Mouse (Mus musculus) cortical plate, adult 2 months (tissue): Measurements from ENCODE around the gene Cd59b. TPM values are rescaled to one million over a fixed set of nuclear protein-coding genes. Genes with fewer than 3 reads are reported as not detected.
"Not testable (repeated sequence)": the region's sequence is repeated elsewhere in the genome, so short reads cannot be mapped to it uniquely, and the experiment has no call there.

ENCODE experiments used
- H3K27ac ChIP-seq: fragments of 200-500 bp; 2 replicates; pipeline ENCODE4 v1.5.1; 2012; ENCODE audit warnings: low read length, control low read depth, inconsistent platforms; ENCODE audit not compliant: insufficient read depth
- H3K4me1 ChIP-seq: fragments of 200-500 bp; 2 replicates; pipeline ENCODE4 v1.6.1; 2011; ENCODE audit warnings: low read length; ENCODE audit not compliant: control insufficient read depth, insufficient read depth
- H3K4me3 ChIP-seq: fragments of 200-500 bp; 2 replicates; pipeline ENCODE4 v1.5.1; 2011; ENCODE audit warnings: mild to moderate bottlenecking, low read length, control low read depth; ENCODE audit not compliant: insufficient read depth
- CTCF ChIP-seq: fragments of 200-500 bp; IDR thresholded peaks from 2 replicates; pipeline ENCODE4 v1.5.1; 2011; ENCODE audit warnings: mild to moderate bottlenecking, control low read depth, low read length; ENCODE audit not compliant: insufficient read depth; ENCODE audit errors: extremely low read depth
- POLR2A ChIP-seq: fragments of 200-500 bp; IDR thresholded peaks from 2 replicates; pipeline ENCODE4 v1.6.1; 2011; ENCODE audit warnings: mild to moderate bottlenecking, low read length, control low read depth; ENCODE audit not compliant: insufficient read depth; ENCODE audit errors: extremely low read depth
- polyA plus RNA-seq: library from polyadenylated mRNA; depleted of rRNA; stranded (reverse); fragments of >200 nt; gene quantifications from 2 replicates; pipeline ENCODE4 v1.2.3, GENCODE M21; 2012

The Cd59b gene
- polyA plus RNA-seq, 1 experiment: 7.6 TPM

DNA sequence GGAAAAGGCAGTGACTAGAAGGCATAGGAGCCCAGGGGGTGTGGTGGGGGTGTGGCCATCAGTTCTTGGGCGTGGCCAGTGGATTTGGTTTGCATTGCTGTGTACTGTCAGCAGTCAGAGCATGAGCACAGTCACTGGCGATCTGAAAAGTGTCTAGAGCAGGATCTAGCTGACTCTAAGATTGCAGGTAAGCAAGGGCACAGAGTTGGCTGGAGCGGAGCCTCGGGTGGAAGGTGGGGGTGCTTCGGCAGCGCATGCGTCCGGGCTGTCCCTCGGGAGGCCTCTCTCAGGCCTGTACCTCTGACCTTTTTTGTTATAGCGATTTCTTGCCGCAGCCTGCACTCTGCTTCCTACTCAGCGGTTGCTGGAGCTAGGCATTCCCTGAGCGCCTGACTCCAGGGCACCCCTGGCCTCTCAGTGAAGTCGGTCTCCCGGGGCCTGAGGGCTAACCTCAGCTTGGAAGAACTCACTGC is 26.1 kb downstream of the Cd59b start, which contains the start of gene Cd59a:
Cd59a (plus strand) TSS at position 61 of the 473 bp plus-strand sequence.
- no peak for TF ChIP-seq POLR2A
- no peak for TF ChIP-seq CTCF
- peak within 1 kb of the TSS; percentile 9; the same call in 1 of the 2 replicates for H3K27ac ChIP-seq

GRCm38 (mm10) chr2:104096256-104096655 is 26.6 kb downstream of the Cd59b start:
- Histone ChIP-seq H3K27ac (peak overlapping the region; percentile 9; the same call in 1 of the 2 replicates), H3K4me1 (no peaks in the 10 kb centered on the region), H3K4me3 (peak overlapping the region; percentile 53)
- no peak for TF ChIP-seq POLR2A
- TF ChIP-seq CTCF: no peak

More for the DNA sequence above, 26.1 kb downstream of the Cd59b start, which contains the start of gene Cd59a:
- peak within 1 kb of the TSS; percentile 53 for H3K4me3 ChIP-seq
- H3K4me1 ChIP-seq: no peaks in the 10 kb centered on the region

DNA sequence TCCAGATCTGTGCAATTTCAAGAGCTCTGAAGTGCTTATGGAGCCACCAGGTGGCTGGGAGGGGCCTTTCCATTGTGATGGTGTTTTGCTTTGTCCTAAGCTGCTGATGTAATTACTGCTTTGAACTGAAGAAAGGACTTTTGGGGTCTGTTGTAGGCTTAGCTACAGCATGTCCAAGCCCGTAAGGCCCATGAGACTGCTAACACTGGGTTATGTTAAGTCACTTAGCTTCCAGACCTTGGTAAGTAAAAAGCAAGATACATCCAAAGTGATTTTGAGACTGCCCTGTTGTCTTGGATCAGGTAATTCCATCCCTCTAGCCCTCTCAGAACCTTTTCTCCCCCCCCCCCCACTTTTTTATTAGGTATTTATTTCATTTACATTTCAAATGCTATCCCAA is 27.1 kb downstream of the Cd59b start:
- H3K4me3 ChIP-seq: peak overlapping the region; percentile 53; the same call in 1 of the 2 replicates
- H3K4me1 ChIP-seq, H3K27ac ChIP-seq: not testable (repeated sequence)

GRCm38 (mm10) chr2:104097396-104097795 is 27.7 kb downstream of the Cd59b start:
- not testable (repeated sequence) for H3K27ac ChIP-seq, H3K4me3 ChIP-seq, H3K4me1 ChIP-seq

DNA sequence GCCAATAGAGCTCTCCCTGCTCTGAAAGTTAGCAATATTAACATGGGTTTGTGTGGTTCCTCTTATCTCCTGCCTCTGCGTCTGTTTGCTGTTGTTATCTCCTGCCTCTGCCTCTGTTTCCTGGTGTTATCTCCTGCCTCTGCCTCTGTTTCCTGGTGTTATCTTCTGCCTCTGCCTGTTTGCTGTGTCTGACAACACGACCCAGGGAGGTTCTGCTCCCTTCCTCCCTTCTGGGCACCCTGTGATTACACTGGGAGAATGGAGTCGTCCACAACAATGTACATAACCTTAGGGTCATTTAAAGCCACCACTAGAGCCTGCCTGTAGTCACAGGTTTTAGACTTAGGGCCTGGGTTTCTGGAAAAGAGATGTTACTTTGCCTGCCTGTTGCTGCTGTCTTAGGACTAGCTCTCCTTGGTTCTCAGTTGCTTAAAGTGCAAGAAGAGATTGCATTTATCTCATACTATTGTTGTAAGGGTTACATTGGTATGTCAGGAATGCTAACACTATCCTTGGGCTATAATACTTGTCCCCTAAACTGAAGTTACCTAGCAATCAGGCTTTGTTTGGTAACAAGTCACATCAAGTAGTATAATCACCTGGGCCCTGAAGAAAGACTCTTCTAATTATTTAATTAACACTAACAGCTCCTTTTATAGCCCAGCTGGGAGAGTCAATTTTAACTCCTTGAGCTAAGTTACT is 29.0 kb downstream of the Cd59b start:
- no peak overlapping the region for H3K4me3 ChIP-seq
- no peaks in the 10 kb centered on the region for H3K4me1 ChIP-seq
- H3K27ac ChIP-seq: no peak overlapping the region
- TF ChIP-seq POLR2A (no peak), CTCF (no peak)

- no peak overlapping the region for H3K4me3 ChIP-seq
- no peaks in the 10 kb centered on the region for H3K4me1 ChIP-seq
- TF ChIP-seq CTCF (no peak), POLR2A (no peak)
- H3K27ac ChIP-seq: no peak overlapping the region
These were observed 29.6 kb downstream of the Cd59b start for GRCm38 (mm10) chr2:104099231-104099585.

DNA sequence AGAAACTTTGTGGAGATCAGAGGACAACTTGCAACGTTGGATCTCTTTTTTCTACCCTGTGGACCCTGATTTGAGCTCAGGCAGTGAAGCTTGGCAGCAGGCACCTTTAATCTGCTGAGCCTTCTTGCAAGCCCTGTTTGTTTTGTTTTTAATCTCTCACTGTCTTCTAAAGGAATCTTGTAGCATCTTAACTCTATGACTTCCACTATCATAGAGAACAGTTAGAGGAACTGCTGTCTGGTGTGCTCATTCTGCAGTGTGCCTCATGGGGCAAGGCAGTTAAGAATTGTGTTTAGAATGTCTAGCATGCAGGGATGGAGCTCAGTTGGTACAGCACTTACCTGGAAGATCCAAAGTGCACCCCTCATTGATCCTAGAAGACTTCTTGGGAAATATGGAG is 30.3 kb downstream of the Cd59b start:
- H3K27ac ChIP-seq: no peak overlapping the region
- no peaks in the 10 kb centered on the region for H3K4me1 ChIP-seq
- no peak overlapping the region for H3K4me3 ChIP-seq
- TF ChIP-seq CTCF (no peak), POLR2A (no peak)

DNA sequence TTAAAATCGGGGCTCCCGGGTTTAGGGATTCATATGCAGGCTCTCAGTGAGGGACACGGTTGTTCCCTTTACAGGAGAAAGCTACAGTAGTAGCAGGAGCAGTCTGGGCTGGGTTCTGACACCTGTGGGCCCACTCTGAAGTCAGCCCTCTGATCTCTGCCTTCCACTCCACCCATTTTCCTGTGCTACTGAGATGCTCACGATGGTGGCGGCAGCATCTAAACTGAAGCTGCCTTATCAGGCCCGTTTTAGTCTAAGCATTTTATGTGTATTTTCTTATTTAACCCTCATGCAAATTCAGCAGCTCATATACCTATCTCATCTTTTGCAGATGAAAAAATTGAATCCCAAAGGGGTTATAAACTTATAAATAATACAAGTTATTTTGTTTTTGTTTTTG is 35.2 kb downstream of the Cd59b start:
- Histone ChIP-seq H3K4me3 (no peak overlapping the region), H3K27ac (no peak overlapping the region), H3K4me1 (no peaks in the 10 kb centered on the region)
- TF ChIP-seq CTCF (no peak), POLR2A (no peak)

GRCm38 (mm10) chr2:104109021-104109420 is 39.4 kb downstream of the Cd59b start:
- H3K27ac ChIP-seq, H3K4me1 ChIP-seq, H3K4me3 ChIP-seq: not testable (repeated sequence)

- TF ChIP-seq CTCF (no peak), POLR2A (no peak)
- no peak overlapping the region for H3K27ac ChIP-seq
- no peak overlapping the region for H3K4me3 ChIP-seq
- H3K4me1 ChIP-seq: no peaks in the 10 kb centered on the region
These were observed 39.9 kb downstream of the Cd59b start for GRCm38 (mm10) chr2:104109528-104109927.
